Mouse (Mus musculus) thymus, postnatal 10 days (tissue): Measurements from ENCODE around the gene Pld3.

Source experiments
- DNase-seq, 2 experiments: peaks; one replicate each; pipeline ENCODE4 v3.0.0; 2021; ENCODE audit warnings: low spot score in 2 of 2

The Pld3 gene

GRCm38 (mm10) chr7:27487740-27488268 is 65.2 kb downstream of the Pld3 start:
- peak in 1 of 2 experiments; percentile 38 for DNase-seq

- peak; percentile 99 to 100 for DNase-seq
Observed at GRCm38 (mm10) chr7:27486770-27487697, 66.0 kb downstream of the Pld3 start, which contains the start of gene Sertad1. Gene Sertad1 (plus strand): TSS chr7:27486910.

- peak; percentile 25 to 43 for DNase-seq
Observed at GRCm38 (mm10) chr7:27486102-27486769, 66.8 kb downstream of the Pld3 start.

GRCm38 (mm10) chr7:27483860-27484259 is 69.2 kb downstream of the Pld3 start:
- DNase-seq, result no peak
